Mouse (Mus musculus) T-helper 1 cell (primary cell): ENCODE data around the gene Arid3c.

Source experiments
- in situ Hi-C: fragments of 300-600 bp; cut with MboI, MseI; formaldehyde crosslinking; loops from one replicate; pipeline ENCODE4 v1.15.1; 2025; ENCODE audit warnings: high pct_unique_total_duplicates

Arid3c gene

GRCm38 (mm10) chr4:41681947-41682346 is 49.0 kb downstream of the Arid3c start:
- in situ Hi-C loops, result no loop called here

GRCm38 (mm10) chr4:41681176-41681575 is 49.8 kb downstream of the Arid3c start:
- in situ Hi-C loops, result no loop called here

- in situ Hi-C loops, result no loop called here
These were observed 51.7 kb downstream of the Arid3c start for GRCm38 (mm10) chr4:41679291-41679690.

GRCm38 (mm10) chr4:41678863-41679262 is 52.1 kb downstream of the Arid3c start:
- in situ Hi-C loops, result no loop called here

GRCm38 (mm10) chr4:41677006-41677629 is 53.8 kb downstream of the Arid3c start:
- in situ Hi-C loops, result no loop called here

GRCm38 (mm10) chr4:41676248-41677005 is 54.5 kb downstream of the Arid3c start:
- in situ Hi-C loops, result no loop called here
